Mouse (Mus musculus) limb, embryonic 14.5 days (tissue): ENCODE results near the gene Pex26. TPM values are rescaled to one million over a fixed set of nuclear protein-coding genes. Genes with fewer than 3 reads are reported as not detected.

Experiments used
- ATAC-seq: fragments of 200-750 bp; cut with Nextera tagmentation; 2 replicates; pipeline ENCODE4 v1.8.0; 2017; ENCODE audit warnings: low read depth, moderate number of reproducible peaks, moderate TSS enrichment; ENCODE audit not compliant: low FRiP score
- DNase-seq: peaks from one replicate; pipeline ENCODE4 v3.0.0-alpha.2; 2015; ENCODE audit warnings: low spot score
- H3K27ac ChIP-seq: fragments of 300-500 bp; sonication (generic); replicated peaks from 2 replicates; pipeline ENCODE4 v1.5.1; 2014; ENCODE audit warnings: low read depth, mild to moderate bottlenecking, low read length, moderate library complexity, mixed read lengths
- H3K27me3 ChIP-seq: fragments of 300-500 bp; sonication (generic); 2 replicates; pipeline ENCODE4 v1.6.1; 2014; ENCODE audit warnings: low read length, mixed read lengths; ENCODE audit not compliant: control insufficient read depth, insufficient read depth
- H3K36me3 ChIP-seq: fragments of 300-500 bp; sonication (generic); 2 replicates; pipeline ENCODE4 v1.6.1; 2014; ENCODE audit warnings: mild to moderate bottlenecking, low read length, moderate library complexity, mixed read lengths; ENCODE audit not compliant: control insufficient read depth, insufficient read depth
- H3K4me1 ChIP-seq: fragments of 300-500 bp; sonication (generic); 2 replicates; pipeline ENCODE4 v1.6.1; 2014; ENCODE audit warnings: antibody characterized with exemption, low read length, mixed read lengths; ENCODE audit not compliant: control insufficient read depth, insufficient read depth
- H3K4me2 ChIP-seq: fragments of 300-500 bp; sonication (generic); replicated peaks from 2 replicates; pipeline ENCODE4 v1.6.1; 2014; ENCODE audit warnings: low read depth, mild to moderate bottlenecking, low read length, moderate library complexity; ENCODE audit not compliant: severe bottlenecking
- H3K4me3 ChIP-seq: fragments of 300-500 bp; sonication (generic); replicated peaks from 2 replicates; pipeline ENCODE4 v1.5.1; 2014; ENCODE audit warnings: low read length
- H3K9ac ChIP-seq: fragments of 300-500 bp; sonication (generic); 2 replicates; pipeline ENCODE4 v1.6.1; 2014; ENCODE audit warnings: mild to moderate bottlenecking, low read depth, low read length, moderate library complexity; ENCODE audit not compliant: severe bottlenecking
- H3K9me3 ChIP-seq: fragments of 300-500 bp; sonication (generic); 2 replicates; pipeline ENCODE4 v1.6.1; 2016; ENCODE audit warnings: low read length; ENCODE audit not compliant: control insufficient read depth
- POLR2A ChIP-seq: fragments of 200-500 bp; IDR thresholded peaks from 2 replicates; pipeline ENCODE4 v1.8.0; 2012; ENCODE audit warnings: inconsistent platforms, mild to moderate bottlenecking, moderate library complexity, borderline replicate concordance; ENCODE audit not compliant: insufficient read depth, insufficient read length; ENCODE audit errors: extremely low read depth
- WGBS: fragments of 180-500 bp; shearing (Covaris S2); extraction: QIAGEN DNeasy Blood & Tissue Kit; methylation state at CpG from one replicate; pipeline ENCODE4 v1.1.7; 2014; 5-methylcytosine and 5-hydroxymethylcytosine counted together
- polyA plus RNA-seq, 2 experiments: library from polyadenylated mRNA; depleted of rRNA in 1 of 2; stranded (reverse) in 1 of 2; unstranded in 1 of 2; fragments of >200 nt; fragmentation: Nextera tagmentation in 1 of 2; extraction: Ambion mirVana in 1 of 2; gene quantifications; 2 replicates each; pipeline versions ENCODE4 v1.2.1 to v1.2.3; 2012 to 2014

Pex26 gene
- polyA plus RNA-seq, 2 experiments, result 10.3 to 15.2 TPM

DNA sequence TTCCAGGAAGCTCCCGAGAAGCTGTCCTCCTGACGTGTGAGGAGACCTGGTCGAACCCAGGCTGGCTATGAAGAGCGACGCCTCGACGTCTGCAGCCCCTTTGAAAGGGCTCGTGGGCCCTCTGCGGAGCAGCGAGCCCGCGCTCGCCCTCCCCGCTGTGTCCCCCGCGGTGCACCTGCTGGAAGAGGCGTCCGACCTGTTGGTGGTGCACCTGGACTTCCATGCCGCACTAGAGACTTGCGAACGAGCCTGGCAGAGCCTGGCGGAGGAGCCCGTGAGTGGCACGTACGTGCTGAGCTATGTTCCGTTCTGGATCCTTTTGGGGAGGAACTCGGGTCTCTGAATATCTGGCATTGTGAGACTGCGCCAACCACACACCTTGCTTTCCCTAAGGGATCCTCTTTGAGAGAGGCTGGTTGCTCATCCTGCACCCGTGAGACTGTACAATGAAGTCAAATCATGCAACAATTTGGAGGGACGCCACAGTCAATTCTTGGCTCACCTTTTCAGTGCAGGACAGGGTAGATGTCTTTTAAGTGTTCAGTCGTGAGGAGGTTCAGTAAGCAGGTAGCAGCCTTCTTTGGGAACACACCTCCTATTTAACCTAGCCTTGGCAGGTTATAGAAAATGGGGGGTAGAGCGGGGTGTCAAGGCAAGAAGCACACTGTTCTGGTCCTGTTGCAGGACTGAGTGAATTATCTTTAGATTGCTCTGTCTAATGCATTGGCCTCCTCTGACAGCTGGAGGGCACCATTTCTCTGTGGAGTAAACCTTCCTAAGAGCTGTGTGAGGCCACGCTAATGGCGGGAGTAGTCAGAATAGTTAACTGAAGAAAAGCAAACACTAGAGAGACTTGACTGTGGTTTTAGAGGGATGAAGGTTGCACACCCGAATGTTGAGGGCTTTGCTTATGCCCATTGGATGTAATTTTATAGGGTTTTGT, 1.0 kb downstream of the Pex26 start:
- peak overlapping the region; percentile 61 for H3K4me3 ChIP-seq
- no peak for TF ChIP-seq POLR2A
- peak; percentile 34 for ATAC-seq
- peaks cover 17% of the 10 kb centered on the region for H3K36me3 ChIP-seq
- H3K9me3 ChIP-seq, result no peaks in the 10 kb centered on the region
- 0 out of 2 replicates have a peak overlapping the region, but pooled peaks have one; percentile 87 for H3K27ac ChIP-seq
- no peaks in the 10 kb centered on the region for H3K27me3 ChIP-seq
- H3K9ac ChIP-seq, result peak overlapping the region; percentile 65
- H3K4me1 ChIP-seq, result peaks cover 16% of the 10 kb centered on the region
- peak overlapping the region; percentile 92 for H3K4me2 ChIP-seq
- peak; percentile 71 for DNase-seq
- 2% methylated on average over 35 of the region's 35 CpGs for WGBS

GRCm38 (mm10) chr6:121185232-121185631, 1.8 kb downstream of the Pex26 start:
- Histone ChIP-seq H3K36me3 (peaks cover 24% of the 10 kb centered on the region), H3K4me3 (peak overlapping the region; percentile 61), H3K9me3 (no peaks in the 10 kb centered on the region), H3K27me3 (no peaks in the 10 kb centered on the region), H3K4me2 (peak overlapping the region; percentile 92), H3K27ac (no peak overlapping the region), H3K4me1 (peaks cover 16% of the 10 kb centered on the region), H3K9ac (no peak overlapping the region; the same call in 1 of the 2 replicates)
- ATAC-seq (no peak), DNase-seq (no peak)
- WGBS, result 91% methylated on average over 8 of the region's 8 CpGs
- TF ChIP-seq POLR2A, result no peak

GRCm38 (mm10) chr6:121191261-121192009, 8.0 kb downstream of the Pex26 start:
- Histone ChIP-seq H3K9me3 (no peaks in the 10 kb centered on the region), H3K9ac (no peak overlapping the region), H3K4me1 (no peaks in the 10 kb centered on the region), H3K4me2 (no peak overlapping the region), H3K36me3 (peaks cover 59% of the 10 kb centered on the region), H3K27me3 (no peaks in the 10 kb centered on the region), H3K4me3 (no peak overlapping the region), H3K27ac (no peak overlapping the region)
- TF ChIP-seq POLR2A, result no peak
- 79% methylated on average over 11 of the region's 11 CpGs for WGBS
- ATAC-seq (no peak), DNase-seq (no peak)

- Histone ChIP-seq H3K9me3 (no peaks in the 10 kb centered on the region), H3K9ac (no peak overlapping the region), H3K4me3 (no peak overlapping the region), H3K4me1 (no peaks in the 10 kb centered on the region), H3K4me2 (no peak overlapping the region), H3K27ac (no peak overlapping the region), H3K27me3 (no peaks in the 10 kb centered on the region), H3K36me3 (peaks cover 48% of the 10 kb centered on the region)
- TF ChIP-seq POLR2A, result no peak
- ATAC-seq (no peak), DNase-seq (no peak)
- WGBS, result 36% methylated on average over 13 of the region's 13 CpGs
Observed at GRCm38 (mm10) chr6:121194061-121194955, 10.8 kb downstream of the Pex26 start.
